Mouse (Mus musculus) megakaryocyte, embryonic 14.5 days (primary cell): ENCODE results near the gene Ugdh.
A peak's percentile ranks its signal among the peaks of the same experiment; 100 is the strongest.

Experiments used
- FLI1 ChIP-seq: IDR thresholded peaks from 2 replicates; pipeline ENCODE4 v1.6.1; 2012; ENCODE audit warnings: low read length, inconsistent platforms, mixed read lengths
- GATA1 ChIP-seq: IDR thresholded peaks from 3 replicates; pipeline ENCODE4 v1.6.1; 2012; ENCODE audit warnings: mixed read lengths, low read length, inconsistent platforms, borderline replicate concordance

DNA sequence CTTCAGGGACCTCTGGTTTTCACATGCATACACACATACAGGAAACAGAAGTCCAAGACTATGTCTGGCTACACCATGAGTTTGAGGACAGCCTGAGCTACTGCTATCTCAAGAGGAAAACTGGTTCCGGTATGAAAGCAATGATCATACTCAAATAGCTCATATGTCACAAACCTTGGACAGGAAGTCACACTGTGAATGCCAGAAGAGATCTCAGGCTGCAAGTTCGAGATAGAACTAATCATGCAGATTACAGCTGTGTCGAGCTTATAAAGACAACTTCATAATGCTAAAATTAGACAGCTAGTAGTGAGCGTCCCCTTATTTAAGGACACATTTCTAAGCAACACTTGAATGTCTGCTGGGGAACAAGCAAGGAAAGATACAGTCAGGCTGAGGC, 44.8 kb upstream of the Ugdh start:
- TF ChIP-seq GATA1, result peak; percentile 91; the same call in 2 of the 3 replicates
- peak; percentile 72 for TF ChIP-seq FLI1
